Mouse (Mus musculus): ENCODE results near the gene Lrguk.

The Lrguk gene

DNA sequence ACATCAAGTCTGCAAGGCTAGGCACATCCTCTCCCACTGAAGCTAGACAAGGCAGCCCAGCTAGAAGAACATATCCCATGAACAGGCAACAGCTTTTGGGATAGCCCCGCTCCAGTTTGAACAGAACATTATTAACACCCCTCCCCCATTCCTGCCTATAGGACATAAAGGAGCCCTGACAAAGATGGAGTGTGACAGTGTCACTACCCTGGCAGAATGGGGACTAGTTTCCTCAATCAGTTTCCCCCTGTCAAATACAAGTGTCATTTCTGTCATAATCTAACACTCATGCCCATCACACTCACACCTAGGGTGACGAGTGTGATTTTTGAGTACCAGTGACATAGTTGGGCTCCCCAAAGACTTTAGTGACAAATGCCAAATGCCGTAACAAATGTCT lies 118.8 kb downstream of the Lrguk start:
- DNase-seq (ENCODE audit: low read depth) = no peak

- no peak for DNase-seq (ENCODE audit: low read depth)
Measured at GRCm38 (mm10) chr6:34148639-34149038, 119.4 kb downstream of the Lrguk start.

GRCm38 (mm10) chr6:34149066-34149465 lies 119.8 kb downstream of the Lrguk start:
- no peak for DNase-seq (ENCODE audit: low read depth)

GRCm38 (mm10) chr6:34149821-34150220 lies 120.6 kb downstream of the Lrguk start:
- DNase-seq (ENCODE audit: low read depth) = no peak

- no peak for DNase-seq (ENCODE audit: low read depth)
Measured at GRCm38 (mm10) chr6:34153069-34154052, 124.1 kb downstream of the Lrguk start.

DNA sequence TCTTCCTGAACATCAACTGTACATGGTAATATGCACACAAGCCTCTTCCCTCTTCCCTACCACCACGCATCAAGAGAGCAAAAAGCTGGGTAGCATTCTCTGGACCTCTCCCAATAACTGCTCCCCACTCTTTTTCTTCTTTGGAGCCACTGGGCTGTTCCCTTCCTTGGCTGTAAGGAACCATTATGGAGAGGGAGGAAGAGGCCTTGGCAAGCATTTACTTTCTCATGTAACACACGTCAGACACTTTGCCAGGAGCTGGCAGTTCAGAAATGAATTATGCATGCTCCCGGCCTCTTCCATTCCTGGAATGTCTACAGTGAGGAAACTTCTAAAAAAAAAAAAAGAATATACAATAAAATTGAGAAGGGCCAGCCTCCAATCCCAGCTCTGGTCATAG lies 125.0 kb downstream of the Lrguk start:
- DNase-seq (ENCODE audit: low read depth) = no peak

- no peak for DNase-seq (ENCODE audit: low read depth)
Measured at GRCm38 (mm10) chr6:34155137-34155804, 126.0 kb downstream of the Lrguk start.

DNA sequence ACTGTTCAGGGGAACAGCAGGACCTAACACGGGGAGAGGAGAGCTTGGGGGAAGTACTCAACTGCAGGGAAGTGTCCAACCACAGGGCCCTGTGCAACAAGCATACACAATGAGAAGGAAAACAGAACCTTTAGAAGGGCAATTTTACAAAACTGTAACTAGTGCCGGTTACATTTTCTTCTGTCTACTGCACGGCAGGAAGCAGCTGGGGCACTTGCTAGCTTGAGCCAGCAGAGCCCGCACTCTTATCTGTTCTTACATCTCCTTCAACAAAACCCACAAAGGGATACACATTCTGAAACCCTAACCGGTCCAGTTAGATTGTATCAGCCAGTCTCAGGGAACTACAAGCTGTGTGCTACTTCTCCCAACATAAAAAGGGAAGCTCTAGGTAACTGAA lies 126.8 kb downstream of the Lrguk start:
- DNase-seq (ENCODE audit: low read depth) = peak; percentile 45

GRCm38 (mm10) chr6:34156841-34157748 lies 127.8 kb downstream of the Lrguk start:
- no peak for DNase-seq (ENCODE audit: low read depth)

DNA sequence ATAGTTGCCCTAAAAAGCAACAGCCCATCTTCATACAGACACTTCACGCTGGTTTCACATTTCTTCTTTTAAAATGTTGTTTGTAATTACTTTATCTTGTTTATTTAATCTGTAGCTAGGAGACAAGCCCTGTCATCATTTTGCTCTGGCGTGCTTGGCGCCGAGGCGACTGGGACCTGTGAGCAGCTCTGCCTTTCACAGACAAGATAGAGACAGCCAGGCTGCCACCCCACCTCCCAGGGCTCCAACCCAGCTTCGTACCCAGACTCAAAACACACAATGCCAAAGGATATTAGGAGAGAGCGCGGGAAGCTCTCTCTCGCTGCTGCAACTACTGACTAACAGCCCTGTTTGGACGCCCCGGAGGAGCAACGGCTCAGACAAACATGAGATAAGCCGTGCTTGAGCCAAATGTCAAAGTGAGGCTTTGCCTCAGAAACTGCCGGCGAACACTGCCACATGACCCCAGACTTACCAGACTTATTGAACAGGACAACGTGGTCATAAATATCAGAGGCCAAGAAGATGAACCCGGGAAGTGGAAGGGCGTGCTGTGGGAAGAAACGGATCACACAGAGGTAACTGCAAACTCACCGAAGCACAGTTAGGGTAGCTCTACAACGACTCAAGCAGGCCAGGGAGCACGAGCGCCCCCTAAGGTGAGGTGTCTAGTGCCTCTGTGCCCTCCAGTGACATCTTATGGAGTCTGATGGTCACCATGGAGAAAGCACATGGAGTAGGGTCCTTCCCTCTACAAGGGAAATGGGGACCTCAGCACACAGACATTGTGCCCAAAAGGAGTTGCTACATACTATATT lies 131.0 kb downstream of the Lrguk start:
- DNase-seq (ENCODE audit: low read depth) = no peak

DNA sequence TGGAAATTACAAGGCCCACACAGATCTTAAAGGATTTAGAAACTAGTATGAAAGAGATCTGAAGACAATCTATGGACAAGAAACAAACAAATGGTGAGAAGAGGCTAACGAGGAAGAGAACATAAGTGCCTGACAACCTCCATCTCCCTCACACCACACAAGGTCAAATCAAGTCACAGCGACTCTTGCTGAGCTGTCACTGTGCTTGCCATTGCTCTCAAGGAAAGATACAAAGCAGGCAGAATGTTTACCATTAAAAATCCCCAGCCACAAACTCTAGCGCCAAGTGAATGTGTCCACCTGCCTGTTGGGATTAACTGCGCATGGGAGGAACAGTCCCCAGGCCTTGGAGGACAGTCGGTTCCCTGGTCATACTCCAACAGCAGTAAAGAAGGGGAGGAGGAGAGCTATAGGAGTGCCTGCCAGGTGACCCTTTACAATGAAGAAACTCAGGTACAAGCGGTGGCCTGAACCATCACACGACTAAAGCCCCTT lies 131.6 kb downstream of the Lrguk start:
- no peak for DNase-seq (ENCODE audit: low read depth)

DNA sequence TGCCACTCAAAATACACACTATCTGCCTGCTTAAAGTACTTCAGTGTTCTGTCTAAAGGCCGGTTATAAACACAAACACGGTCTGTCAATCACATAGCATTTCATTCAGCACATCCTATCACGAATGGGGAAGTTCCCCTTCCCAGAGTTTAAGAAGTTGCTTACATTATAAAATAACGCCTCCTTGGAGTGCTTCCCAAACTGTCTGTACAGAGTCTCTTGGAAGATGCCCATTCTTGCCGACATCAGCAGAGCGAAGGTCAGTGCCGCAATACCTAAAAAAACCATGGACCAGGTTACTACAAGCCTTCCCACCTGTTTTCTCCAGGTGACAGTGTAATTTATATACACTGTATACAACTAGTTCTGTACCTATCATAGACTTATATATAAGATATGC lies 132.3 kb downstream of the Lrguk start:
- no peak for DNase-seq (ENCODE audit: low read depth)

- no peak for DNase-seq (ENCODE audit: low read depth)
Measured at GRCm38 (mm10) chr6:34162607-34163006, 133.4 kb downstream of the Lrguk start.

DNA sequence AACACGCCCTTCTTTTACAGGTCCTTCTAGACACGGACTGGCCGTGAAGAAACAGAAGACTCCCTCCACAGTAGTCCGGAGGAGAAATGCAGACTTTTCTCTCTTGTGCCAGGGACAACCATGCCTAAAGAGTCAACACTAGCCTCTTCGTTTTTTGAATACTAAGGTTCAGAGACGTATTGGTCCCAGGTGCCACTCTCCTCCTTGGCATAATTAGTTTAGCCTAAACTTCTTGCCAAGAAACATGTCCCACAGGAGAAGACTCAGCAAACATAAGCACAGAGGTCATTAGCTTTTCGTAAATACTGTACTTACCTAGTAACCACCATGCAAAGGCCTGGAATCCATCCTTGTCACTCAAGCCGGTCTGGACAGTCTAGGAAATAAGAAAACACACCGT lies 133.8 kb downstream of the Lrguk start:
- DNase-seq (ENCODE audit: low read depth) = no peak

DNA sequence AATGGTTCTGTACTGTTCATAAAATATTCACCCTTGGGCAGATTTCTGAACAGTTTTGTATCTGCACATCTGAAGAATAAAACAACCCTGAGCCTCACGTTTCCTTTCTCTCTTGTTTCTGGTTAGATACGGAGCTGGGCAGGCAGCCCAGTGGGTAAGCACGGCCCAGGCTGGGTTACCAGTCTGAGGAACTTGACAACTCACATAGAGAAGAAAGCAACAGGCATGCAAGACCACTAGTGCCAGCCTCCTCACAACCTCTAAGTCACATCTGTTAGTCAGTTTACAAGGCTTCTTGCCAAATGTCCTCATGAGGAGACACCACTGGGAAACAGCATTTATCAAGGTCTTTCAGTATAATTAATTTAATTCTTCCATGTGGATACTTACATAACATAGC lies 139.6 kb downstream of the Lrguk start:
- no peak for DNase-seq (ENCODE audit: low read depth)

- DNase-seq (ENCODE audit: low read depth) = no peak
Measured at GRCm38 (mm10) chr6:34170844-34171494, 141.7 kb downstream of the Lrguk start.

- no peak for DNase-seq (ENCODE audit: low read depth)
Measured at GRCm38 (mm10) chr6:34171748-34172457, 142.7 kb downstream of the Lrguk start.

DNA sequence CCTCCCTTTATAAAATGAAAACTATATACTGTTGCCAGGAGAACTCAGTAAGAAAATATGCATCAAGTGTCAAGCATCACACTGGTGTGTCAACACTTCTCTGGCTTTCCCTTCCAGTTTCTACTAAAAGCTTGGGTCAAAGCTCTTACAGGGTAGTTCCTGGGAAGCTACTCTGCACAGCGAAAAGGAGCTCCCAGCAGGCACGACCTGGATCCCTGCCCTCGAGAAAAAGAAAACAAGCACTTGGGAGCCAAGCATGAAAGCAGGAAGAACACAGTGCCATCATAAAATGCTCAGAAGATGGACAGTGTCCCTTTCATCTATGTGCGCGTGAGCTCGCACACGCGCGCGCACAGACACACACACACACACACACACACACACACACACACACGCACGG lies 144.0 kb downstream of the Lrguk start:
- no peak for DNase-seq (ENCODE audit: low read depth)

- DNase-seq (ENCODE audit: low read depth) = peak; percentile 26
Measured at GRCm38 (mm10) chr6:34174715-34175114, 145.5 kb downstream of the Lrguk start.
